Mouse (Mus musculus) CH12.LX (cell line): ENCODE data around the gene Eif2b5. TPM values are rescaled to one million over a fixed set of nuclear protein-coding genes. Genes with fewer than 3 reads are reported as not detected.

Source experiments
- DNase-seq: peaks from one replicate; pipeline ENCODE4 v3.0.0-alpha.2; 2013; ENCODE audit errors: extremely low read depth
- H3K27ac ChIP-seq: 2 replicates; pipeline ENCODE4 v1.5.1; 2012; ENCODE audit warnings: low read depth, mild to moderate bottlenecking, control low read depth, moderate library complexity; ENCODE audit not compliant: insufficient read depth
- H3K27me3 ChIP-seq: replicated peaks from 2 replicates; pipeline ENCODE3; 2012; ENCODE audit warnings: inconsistent platforms
- H3K36me3 ChIP-seq, 2 experiments: replicated peaks in 1 of 2; 2 replicates each; pipeline versions ENCODE3 to v1.6.1; 2012; ENCODE audit warnings: inconsistent platforms in 1 of 2, low read length in 1 of 2, mild to moderate bottlenecking in 1 of 2, mixed read lengths in 1 of 2, moderate library complexity in 1 of 2; ENCODE audit not compliant: control insufficient read depth in 1 of 2, insufficient read depth in 1 of 2
- H3K4me1 ChIP-seq, 2 experiments: 2 replicates each; pipeline ENCODE4 v1.6.1; 2012; ENCODE audit warnings: inconsistent platforms in 1 of 2, moderate library complexity in 1 of 2; ENCODE audit not compliant: insufficient read depth in 2 of 2, control insufficient read depth in 1 of 2
- H3K4me2 ChIP-seq: 2 replicates; pipeline ENCODE4 v1.6.1; 2012; ENCODE audit warnings: low read depth, mild to moderate bottlenecking, control low read depth; ENCODE audit not compliant: poor library complexity, insufficient read depth, severe bottlenecking
- H3K4me3 ChIP-seq, 3 experiments: fragments of 150-350 bp in 1 of 3; sonication (generic) in 1 of 3; replicated peaks in 1 of 3; 2 replicates each; pipeline versions ENCODE3 to v1.5.1; 2011 to 2012; ENCODE audit warnings: low read depth in 2 of 3, low read length in 2 of 3, mild to moderate bottlenecking in 2 of 3, moderate library complexity in 2 of 3, control low read depth in 1 of 3, improper control_type of control experiment in 1 of 3, inconsistent platforms in 1 of 3, mixed read lengths in 1 of 3; ENCODE audit not compliant: poor library complexity in 1 of 3
- H3K79me2 ChIP-seq: replicated peaks from 2 replicates; pipeline ENCODE4 v1.6.1; 2012; ENCODE audit warnings: mild to moderate bottlenecking, moderate library complexity; ENCODE audit not compliant: control insufficient read depth, poor library complexity, insufficient read depth, severe bottlenecking; ENCODE audit errors: extremely low read depth
- H3K9ac ChIP-seq: 2 replicates; pipeline ENCODE4 v1.6.1; 2012; ENCODE audit warnings: low read depth, mild to moderate bottlenecking, control low read depth, moderate library complexity; ENCODE audit not compliant: insufficient read depth
- H3K9me3 ChIP-seq: replicated peaks from 2 replicates; pipeline ENCODE3; 2012; ENCODE audit warnings: low read length, inconsistent platforms, mixed read lengths
- BHLHE40 ChIP-seq: IDR thresholded peaks from 2 replicates; pipeline ENCODE4 v1.6.1; 2011; ENCODE audit warnings: mild to moderate bottlenecking, low read depth, low read length, improper control_type of control experiment
- CHD1 ChIP-seq: IDR thresholded peaks from 2 replicates; pipeline ENCODE4 v1.6.1; 2012; ENCODE audit warnings: low read depth, low read length, improper control_type of control experiment, inconsistent platforms
- CHD2 ChIP-seq: IDR thresholded peaks from 2 replicates; pipeline ENCODE4 v1.6.1; 2011; ENCODE audit warnings: low read length, improper control_type of control experiment
- ELF1 ChIP-seq: IDR thresholded peaks from 2 replicates; pipeline ENCODE4 v1.6.1; 2014; ENCODE audit warnings: low read depth, mild to moderate bottlenecking, inconsistent platforms, low read length, improper control_type of control experiment
- EP300 ChIP-seq: IDR thresholded peaks from 2 replicates; pipeline ENCODE4 v1.6.1; 2011; ENCODE audit warnings: low read length, improper control_type of control experiment
- ETS1 ChIP-seq: conservative IDR thresholded peaks from 2 replicates; pipeline ENCODE4 v1.6.1; 2012; ENCODE audit warnings: low read depth, mild to moderate bottlenecking, inconsistent platforms, low read length, improper control_type of control experiment, moderate library complexity
- GABPA ChIP-seq: IDR thresholded peaks from 2 replicates; pipeline ENCODE4 v1.6.1; 2012; ENCODE audit warnings: low read depth, low read length, improper control_type of control experiment, inconsistent platforms; ENCODE audit not compliant: insufficient replicate concordance
- HCFC1 ChIP-seq: IDR thresholded peaks from 2 replicates; pipeline ENCODE4 v1.6.1; 2012; ENCODE audit warnings: low read depth, mild to moderate bottlenecking, inconsistent platforms, low read length, improper control_type of control experiment
- IRF4 ChIP-seq: IDR thresholded peaks from 2 replicates; pipeline ENCODE4 v1.6.1; 2014; ENCODE audit warnings: low read depth, mild to moderate bottlenecking, inconsistent platforms, low read length, improper control_type of control experiment
- JUND ChIP-seq: conservative IDR thresholded peaks from 2 replicates; pipeline ENCODE4 v1.6.1; 2011; ENCODE audit warnings: low read depth, low read length, improper control_type of control experiment
- KAT2A ChIP-seq: IDR thresholded peaks from 2 replicates; pipeline ENCODE4 v1.6.1; 2012; ENCODE audit warnings: low read length, improper control_type of control experiment, inconsistent platforms; ENCODE audit not compliant: insufficient replicate concordance
- MAZ ChIP-seq: IDR thresholded peaks from 2 replicates; pipeline ENCODE4 v1.6.1; 2012; ENCODE audit warnings: low read depth, mild to moderate bottlenecking, inconsistent platforms, low read length, improper control_type of control experiment, moderate library complexity
- MXI1 ChIP-seq: IDR thresholded peaks from 2 replicates; pipeline ENCODE4 v1.6.1; 2011; ENCODE audit warnings: mild to moderate bottlenecking, low read depth, low read length, improper control_type of control experiment
- NELFE ChIP-seq: IDR thresholded peaks from 2 replicates; pipeline ENCODE4 v1.6.1; 2011; ENCODE audit warnings: low read depth, low read length, improper control_type of control experiment
- NRF1 ChIP-seq: IDR thresholded peaks from 2 replicates; pipeline ENCODE4 v1.6.1; 2014; ENCODE audit warnings: low read depth, mild to moderate bottlenecking, inconsistent platforms, low read length, improper control_type of control experiment, moderate library complexity
- POLR2A ChIP-seq: IDR thresholded peaks from 2 replicates; pipeline ENCODE4 v1.6.1; 2011; ENCODE audit warnings: low read depth, mild to moderate bottlenecking, improper control_type of control experiment, low read length
- POLR2AphosphoS2 ChIP-seq: IDR thresholded peaks from 2 replicates; pipeline ENCODE4 v1.6.1; 2011; ENCODE audit warnings: low read depth, low read length, improper control_type of control experiment
- RAD21 ChIP-seq: IDR thresholded peaks from 2 replicates; pipeline ENCODE4 v1.6.1; 2011; ENCODE audit warnings: low read depth, mild to moderate bottlenecking, low read length, improper control_type of control experiment, moderate library complexity
- RCOR1 ChIP-seq: conservative IDR thresholded peaks from 2 replicates; pipeline ENCODE4 v1.6.1; 2012; ENCODE audit warnings: low read depth, mild to moderate bottlenecking, inconsistent platforms, low read length, improper control_type of control experiment
- SMC3 ChIP-seq: IDR thresholded peaks from 2 replicates; pipeline ENCODE4 v1.6.1; 2011; ENCODE audit warnings: low read depth, low read length, improper control_type of control experiment
- TCF12 ChIP-seq: IDR thresholded peaks from 2 replicates; pipeline ENCODE4 v1.6.1; 2014; ENCODE audit warnings: low read depth, mild to moderate bottlenecking, inconsistent platforms, low read length, improper control_type of control experiment
- UBTF ChIP-seq: IDR thresholded peaks from 2 replicates; pipeline ENCODE4 v1.6.1; 2012; ENCODE audit warnings: low read depth, mild to moderate bottlenecking, inconsistent platforms, low read length, improper control_type of control experiment, moderate library complexity
- dilution Hi-C: fragments of 300-500 bp; cut with MboI; formaldehyde crosslinking; loops from 2 replicates; pipeline ENCODE4 v1.14.3; 2020; ENCODE audit warnings: low sequenced_read_pairs; ENCODE audit not compliant: extremely low pct_unique_long_range_greater_than_20kb, extremely low pct_ligation_motif_present
- in situ Hi-C: fragments of 300-500 bp; cut with MboI; formaldehyde crosslinking; loops from 3 replicates; pipeline ENCODE4 v1.14.3; 2019; ENCODE audit warnings: low sequenced_read_pairs, low pct_ligation_motif_present, low pct_unique_long_range_greater_than_20kb, mixed read lengths
- polyA plus RNA-seq: library from polyadenylated mRNA; unstranded; fragments of >175 nt; gene quantifications from 2 replicates; pipeline ENCODE4 v1.2.1, GENCODE M21; 2012; ENCODE audit warnings: low read depth; ENCODE audit not compliant: insufficient read length
- total RNA-seq, 2 experiments: library from RNA; depleted of rRNA; stranded (reverse); fragments of 300-350 nt in 1 of 2; fragments of >200 nt in 1 of 2; gene quantifications; 2 replicates each; pipeline ENCODE4 v1.2.3; 2012 to 2014

The Eif2b5 gene
- total and polyA plus RNA-seq, 3 experiments: 139 to 183 (median 179) TPM

DNA sequence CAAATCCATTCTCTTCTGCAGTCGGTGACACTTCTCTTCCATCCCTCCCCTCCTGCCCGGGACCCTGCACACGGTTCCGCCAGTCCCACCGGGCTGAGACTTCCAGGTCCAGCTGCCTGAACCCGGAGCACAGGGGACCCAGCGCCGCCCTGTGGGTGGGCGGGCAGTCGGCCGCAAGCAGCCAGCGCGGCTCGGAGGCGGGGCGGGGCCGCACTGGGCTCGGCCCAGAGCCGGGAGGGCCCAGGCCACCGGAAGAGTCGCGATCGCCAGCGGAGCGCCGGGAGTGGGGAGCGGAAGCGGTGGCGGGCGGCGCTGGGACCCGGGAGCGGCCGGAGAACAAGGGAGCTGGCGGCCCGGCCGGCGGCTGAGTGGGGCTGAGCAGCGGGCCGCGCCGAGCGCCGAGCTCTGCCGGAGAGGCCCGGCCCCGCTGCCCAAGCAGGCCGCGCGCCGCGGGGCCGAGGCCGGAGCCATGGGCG, 18.1 kb downstream of the Eif2b5 start, which contains the start of gene Dvl3 (continued):
- TF ChIP-seq POLR2AphosphoS2 (peak; percentile 61; the same call in 1 of the 2 replicates), RAD21 (peak; percentile 9; the same call in 1 of the 2 replicates), IRF4 (peak; percentile 74; the same call in 1 of the 2 replicates), NELFE (peak; percentile 80), HCFC1 (peak; percentile 80)

DNA sequence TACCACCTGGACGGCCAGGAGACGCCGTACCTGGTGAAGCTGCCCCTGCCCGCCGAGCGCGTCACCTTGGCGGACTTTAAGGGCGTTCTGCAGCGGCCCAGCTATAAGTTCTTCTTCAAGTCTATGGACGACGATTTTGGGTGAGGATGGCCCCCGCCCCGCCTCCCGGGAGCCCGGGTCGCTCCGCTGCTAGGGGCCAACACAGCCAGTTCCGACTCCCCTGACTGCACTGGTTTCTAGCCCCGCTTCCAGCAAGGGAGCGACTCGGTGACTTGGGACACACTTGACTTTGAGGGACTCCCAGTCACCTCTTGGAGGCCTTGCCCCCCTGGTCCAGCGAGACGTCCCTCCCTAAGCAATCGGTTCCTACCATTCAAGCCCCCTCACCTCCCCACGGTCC, 18.6 kb downstream of the Eif2b5 start:
- H3K9me3 ChIP-seq: peaks cover 5% of the 10 kb centered on the region
- peak overlapping the region; percentile 73 to 92 (median 90) for H3K4me3 ChIP-seq
- no peaks in the 10 kb centered on the region for H3K27me3 ChIP-seq
- H3K79me2 ChIP-seq: peaks cover 13% of the 10 kb centered on the region
- dilution Hi-C loops: no loop called here
- peak overlapping the region; percentile 65 for H3K4me2 ChIP-seq
- peak overlapping the region; percentile 16; the same call in 1 of the 2 replicates for H3K27ac ChIP-seq
- in situ Hi-C loops: no loop called here
- H3K9ac ChIP-seq: peak overlapping the region; percentile 97
- TF ChIP-seq GABPA: no peak
- TF ChIP-seq MAZ: no peak
- no peak for TF ChIP-seq TCF12
- TF ChIP-seq NRF1: no peak
- no peak for TF ChIP-seq UBTF
- TF ChIP-seq EP300: no peak
- no peak for TF ChIP-seq RCOR1
- no peak for TF ChIP-seq CHD1
- no peak for TF ChIP-seq SMC3
- TF ChIP-seq POLR2AphosphoS2: no peak
- no peak for TF ChIP-seq BHLHE40
- no peak for TF ChIP-seq CHD2
- TF ChIP-seq ETS1: no peak
- no peak for TF ChIP-seq KAT2A
- TF ChIP-seq ELF1: no peak
- TF ChIP-seq RAD21: no peak
- TF ChIP-seq POLR2A: no peak
- no peak for TF ChIP-seq MXI1
- no peak for TF ChIP-seq JUND
- TF ChIP-seq, all 38 proteins: peak for 0
- DNase-seq: peak; percentile 30
- Histone ChIP-seq H3K36me3 (peaks cover 7 to 37% of the 10 kb centered on the region in 2 experiments), H3K4me1 (peaks cover 3 to 29% of the 10 kb centered on the region in 2 experiments)
